Mouse (Mus musculus) ES-Bruce4 (cell line): ENCODE measurements around the gene Rccd1.

ENCODE experiments used
- CTCF ChIP-seq: IDR thresholded peaks from one replicate; pipeline ENCODE4 v1.8.1; 2011; ENCODE audit warnings: low read depth, low read length
- POLR2A ChIP-seq: IDR thresholded peaks from one replicate; pipeline ENCODE4 v1.8.1; 2011; ENCODE audit warnings: low read length; ENCODE audit not compliant: insufficient read depth

GRCm38 (mm10) chr7:80372667-80373066 is 48.4 kb upstream of the Rccd1 start:
- TF ChIP-seq CTCF (no peak), POLR2A (no peak)
